Mouse (Mus musculus) lung, embryonic 14.5 days (tissue): ENCODE data around the gene Sh3bp2. TPM values are rescaled to one million over a fixed set of nuclear protein-coding genes. Genes with fewer than 3 reads are reported as not detected.
"Not testable (repeated sequence)": the region's sequence is repeated elsewhere in the genome, so short reads cannot be mapped to it uniquely, and the experiment has no call there.

ENCODE experiments used
- ATAC-seq: fragments of 200-750 bp; cut with Nextera tagmentation; 2 replicates; pipeline ENCODE4 v1.8.0; 2017; ENCODE audit warnings: mild to moderate bottlenecking, moderate TSS enrichment, moderate library complexity; ENCODE audit not compliant: insufficient read depth
- DNase-seq: peaks from one replicate; pipeline ENCODE4 v3.0.0-alpha.2; 2015
- H3K27ac ChIP-seq: fragments of 300-500 bp; sonication (generic); 2 replicates; pipeline ENCODE4 v1.5.1; 2014; ENCODE audit warnings: low read depth, mild to moderate bottlenecking, moderate library complexity
- H3K27me3 ChIP-seq: fragments of 300-500 bp; sonication (generic); 2 replicates; pipeline ENCODE4 v1.6.1; 2014; ENCODE audit warnings: low read length, control low read depth; ENCODE audit not compliant: insufficient read depth
- H3K36me3 ChIP-seq: fragments of 300-500 bp; sonication (generic); 2 replicates; pipeline ENCODE4 v1.6.1; 2014; ENCODE audit warnings: control low read depth; ENCODE audit not compliant: insufficient read depth
- H3K4me1 ChIP-seq: fragments of 300-500 bp; sonication (generic); 2 replicates; pipeline ENCODE4 v1.6.1; 2014; ENCODE audit warnings: antibody characterized with exemption, control low read depth; ENCODE audit not compliant: insufficient read depth
- H3K4me2 ChIP-seq: fragments of 300-500 bp; sonication (generic); 2 replicates; pipeline ENCODE4 v1.6.1; 2014; ENCODE audit warnings: mild to moderate bottlenecking
- H3K4me3 ChIP-seq: fragments of 300-500 bp; sonication (generic); 2 replicates; pipeline ENCODE4 v1.5.1; 2014; ENCODE audit warnings: low read depth, low read length
- H3K9ac ChIP-seq: fragments of 300-500 bp; sonication (generic); 2 replicates; pipeline ENCODE4 v1.6.1; 2014
- H3K9me3 ChIP-seq: fragments of 300-500 bp; sonication (generic); 2 replicates; pipeline ENCODE4 v1.6.1; 2016; ENCODE audit warnings: low read depth, low read length, control low read depth
- CTCF ChIP-seq: IDR thresholded peaks from 2 replicates; pipeline ENCODE4 v1.5.1; 2016; ENCODE audit warnings: antibody characterized with exemption, low read depth
- WGBS: fragments of 180-500 bp; shearing (Covaris S2); extraction: QIAGEN DNeasy Blood & Tissue Kit; methylation state at CpG from one replicate; pipeline ENCODE4 v1.1.7; 2014; 5-methylcytosine and 5-hydroxymethylcytosine counted together
- polyA plus RNA-seq: library from polyadenylated mRNA; unstranded; fragments of >200 nt; fragmentation: Nextera tagmentation; extraction: Ambion mirVana; gene quantifications from 2 replicates; pipeline ENCODE4 v1.2.1, GENCODE M21; 2014

The Sh3bp2 gene
- polyA plus RNA-seq, 1 experiment from 2014 or later: 15.0 TPM

- H3K9me3 ChIP-seq: no peaks in the 10 kb centered on the region
- H3K9ac ChIP-seq: 0 out of 2 replicates have a peak overlapping the region, but pooled peaks have one; percentile 6
- WGBS: 31% methylated on average over 7 of the region's 7 CpGs
- peak overlapping the region; percentile 92 for H3K27ac ChIP-seq
- DNase-seq: peak; percentile 91
- no peak for TF ChIP-seq CTCF
- no peak overlapping the region for H3K4me3 ChIP-seq
- H3K36me3 ChIP-seq: peaks cover 33% of the 10 kb centered on the region
- peak; percentile 88 for ATAC-seq
- H3K4me1 ChIP-seq: 0 out of 2 replicates have a peak, but pooled peaks cover 7% of the 10 kb centered on the region
- H3K4me2 ChIP-seq: 0 out of 2 replicates have a peak overlapping the region, but pooled peaks have one; percentile 1
- H3K27me3 ChIP-seq: no peaks in the 10 kb centered on the region
Observed at GRCm38 (mm10) chr5:34565545-34566283, 40.1 kb downstream of the Sh3bp2 start.

GRCm38 (mm10) chr5:34571551-34571950 lies 45.9 kb downstream of the Sh3bp2 start:
- WGBS: 82% methylated on average over 3 of the region's 3 CpGs
- TF ChIP-seq CTCF: no peak
- Histone ChIP-seq H3K27me3 (no peaks in the 10 kb centered on the region), H3K27ac (no peak overlapping the region), H3K36me3 (no peaks in the 10 kb centered on the region), H3K9me3 (no peaks in the 10 kb centered on the region), H3K4me1 (peaks cover 15% of the 10 kb centered on the region), H3K4me2 (no peak overlapping the region), H3K9ac (no peak overlapping the region), H3K4me3 (no peak overlapping the region)
- ATAC-seq (no peak), DNase-seq (no peak)

DNA sequence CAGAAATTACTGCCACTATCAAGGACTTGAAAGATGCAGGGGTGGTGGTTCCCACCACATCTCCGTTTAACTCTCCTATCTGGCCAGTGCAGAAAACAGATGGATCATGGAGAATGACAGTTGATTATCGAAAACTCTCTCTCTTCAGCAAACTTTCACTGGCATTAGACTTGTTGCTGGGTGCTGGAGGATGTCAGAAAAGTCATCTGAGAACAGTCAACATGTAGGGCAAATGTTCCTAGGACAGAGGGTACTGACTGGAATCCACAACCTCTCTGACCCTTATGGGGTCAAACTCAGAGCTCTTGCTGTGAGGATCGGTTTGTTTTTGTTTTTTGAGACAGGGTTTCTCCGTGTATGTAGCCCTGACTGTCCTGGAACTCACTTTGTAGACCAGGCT lies 46.9 kb downstream of the Sh3bp2 start:
- not testable (repeated sequence) for H3K27me3 ChIP-seq, DNase-seq, ATAC-seq, H3K36me3 ChIP-seq, H3K9me3 ChIP-seq
- Histone ChIP-seq H3K4me2 (peak overlapping the region; percentile 81), H3K4me1 (peaks cover 15% of the 10 kb centered on the region), H3K4me3 (peak overlapping the region; percentile 95), H3K9ac (peak overlapping the region; percentile 96; the same call in 1 of the 2 replicates), H3K27ac (peak overlapping the region; percentile 89)
- 34% methylated on average over 4 of the region's 4 CpGs for WGBS

DNA sequence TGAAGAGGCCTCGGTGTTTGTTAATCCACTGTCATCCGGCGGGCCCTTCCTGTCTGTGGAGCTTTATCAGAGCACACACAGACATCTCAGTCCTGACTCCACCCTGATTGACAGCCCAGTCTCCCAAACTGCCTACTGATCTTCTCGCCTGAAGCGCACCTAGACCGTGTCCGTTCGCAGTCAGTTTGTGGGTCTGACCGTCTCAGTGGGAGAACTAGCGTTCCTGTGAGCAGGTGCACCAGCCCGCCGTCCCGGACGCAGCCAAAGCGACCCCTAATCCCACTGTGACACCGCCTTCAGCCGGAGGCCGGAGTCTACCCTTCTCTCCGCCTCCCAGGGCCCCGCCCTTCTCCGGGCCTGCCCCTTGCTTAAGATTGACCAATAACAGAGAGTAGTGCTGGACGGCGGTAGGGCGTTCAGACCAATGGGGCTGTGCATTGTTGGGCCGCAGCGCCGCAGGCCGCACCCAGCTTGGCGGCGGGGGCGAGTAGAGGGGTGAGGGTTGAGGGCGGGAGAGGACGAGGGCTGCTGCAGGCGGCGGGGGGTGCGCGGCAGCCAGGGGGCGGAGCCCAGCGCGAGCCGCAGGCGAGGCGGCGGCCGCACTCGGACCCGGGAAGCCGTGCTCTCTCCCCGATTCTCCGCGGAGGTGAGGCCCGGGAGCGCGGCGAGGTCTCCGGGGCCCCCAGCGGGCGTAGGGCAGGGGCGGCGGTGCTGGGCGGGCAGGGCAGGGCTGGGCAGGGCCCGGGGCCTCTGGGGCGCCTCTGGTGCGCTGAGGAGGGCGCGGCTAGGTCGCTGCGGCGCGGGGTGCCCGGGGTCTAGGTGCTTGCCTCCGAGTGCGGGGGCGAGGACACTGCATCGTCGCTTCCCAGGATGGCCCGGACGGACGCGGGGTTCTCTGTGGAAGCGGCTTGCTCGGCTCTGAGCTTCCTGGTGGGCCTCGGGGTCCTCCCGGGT lies 47.9 kb downstream of the Sh3bp2 start, which contains the start of gene Add1:
Add1 (plus strand) TSS at position 397 of the 954 bp plus-strand sequence.
- no peaks in the 10 kb centered on the region for H3K27me3 ChIP-seq
- WGBS: under 1% methylated on average over 75 of the region's 84 CpGs
- peaks cover 15% of the 10 kb centered on the region for H3K4me1 ChIP-seq
- TF ChIP-seq CTCF: no peak
- H3K27ac ChIP-seq: peak within 1 kb of the TSS; percentile 89
- peak within 1 kb of the TSS; percentile 96 for H3K9ac ChIP-seq
- no peaks in the 10 kb centered on the region for H3K9me3 ChIP-seq
- H3K4me2 ChIP-seq: peak within 1 kb of the TSS; percentile 81
- no peaks in the 10 kb centered on the region for H3K36me3 ChIP-seq
- H3K4me3 ChIP-seq: peak within 1 kb of the TSS; percentile 95
- DNase-seq (peak; percentile 98), ATAC-seq (peak; percentile 100)

- Histone ChIP-seq H3K4me2 (peak overlapping the region; percentile 81), H3K4me1 (peaks cover 15% of the 10 kb centered on the region), H3K27ac (peak overlapping the region; percentile 89; the same call in 1 of the 2 replicates), H3K27me3 (no peaks in the 10 kb centered on the region), H3K9me3 (no peaks in the 10 kb centered on the region), H3K9ac (peak overlapping the region; percentile 96), H3K4me3 (peak overlapping the region; percentile 95), H3K36me3 (no peaks in the 10 kb centered on the region)
- 26% methylated on average over 10 of the region's 10 CpGs for WGBS
- DNase-seq: no peak
- TF ChIP-seq CTCF: no peak
- ATAC-seq: no peak
Observed at GRCm38 (mm10) chr5:34574721-34575120, 49.1 kb downstream of the Sh3bp2 start.

DNA sequence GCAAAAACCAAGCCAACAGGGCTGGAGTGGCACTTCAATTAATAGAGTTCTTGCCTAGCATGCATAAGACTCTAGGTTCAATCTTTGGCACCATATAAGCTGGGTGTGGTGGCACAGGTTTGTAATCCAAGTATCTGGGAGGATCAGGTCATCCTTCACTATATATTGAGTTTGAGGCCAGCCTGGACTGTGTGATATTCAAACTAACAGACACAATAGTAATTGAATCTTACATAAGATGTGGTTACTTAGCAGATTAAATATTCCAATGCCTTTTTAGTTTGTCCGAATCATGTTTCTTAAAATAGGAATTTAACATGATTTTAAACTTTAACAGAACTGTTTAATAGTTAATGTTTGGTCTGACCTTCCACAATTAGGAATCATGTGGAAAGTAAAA lies 50.6 kb downstream of the Sh3bp2 start:
- peaks cover 15% of the 10 kb centered on the region for H3K4me1 ChIP-seq
- TF ChIP-seq CTCF: no peak
- H3K4me3 ChIP-seq: no peak overlapping the region
- no peaks in the 10 kb centered on the region for H3K9me3 ChIP-seq
- no peaks in the 10 kb centered on the region for H3K27me3 ChIP-seq
- DNase-seq (no peak), ATAC-seq (no peak)
- H3K27ac ChIP-seq: no peak overlapping the region
- H3K36me3 ChIP-seq: no peaks in the 10 kb centered on the region
- WGBS: 98% methylated on average over 1 of the region's 1 CpGs
- H3K4me2 ChIP-seq: no peak overlapping the region
- no peak overlapping the region for H3K9ac ChIP-seq
